Mouse (Mus musculus) cerebellum, adult 11-12 months (tissue): Measurements from ENCODE around the gene Mettl21a.
"Not testable (repeated sequence)": the region's sequence is repeated elsewhere in the genome, so short reads cannot be mapped to it uniquely, and the experiment has no call there.

ENCODE experiments used
- DNase-seq: peaks from one replicate; pipeline ENCODE4 v3.0.0; 2022

The Mettl21a gene

GRCm38 (mm10) chr1:64616881-64617714 is at the start of gene Mettl21a:
Mettl21a (minus strand) TSS chr1:64617242.
- peak; percentile 95 for DNase-seq

GRCm38 (mm10) chr1:64658876-64659275 is 41.8 kb upstream of the Mettl21a start:
- no peak for DNase-seq

DNA sequence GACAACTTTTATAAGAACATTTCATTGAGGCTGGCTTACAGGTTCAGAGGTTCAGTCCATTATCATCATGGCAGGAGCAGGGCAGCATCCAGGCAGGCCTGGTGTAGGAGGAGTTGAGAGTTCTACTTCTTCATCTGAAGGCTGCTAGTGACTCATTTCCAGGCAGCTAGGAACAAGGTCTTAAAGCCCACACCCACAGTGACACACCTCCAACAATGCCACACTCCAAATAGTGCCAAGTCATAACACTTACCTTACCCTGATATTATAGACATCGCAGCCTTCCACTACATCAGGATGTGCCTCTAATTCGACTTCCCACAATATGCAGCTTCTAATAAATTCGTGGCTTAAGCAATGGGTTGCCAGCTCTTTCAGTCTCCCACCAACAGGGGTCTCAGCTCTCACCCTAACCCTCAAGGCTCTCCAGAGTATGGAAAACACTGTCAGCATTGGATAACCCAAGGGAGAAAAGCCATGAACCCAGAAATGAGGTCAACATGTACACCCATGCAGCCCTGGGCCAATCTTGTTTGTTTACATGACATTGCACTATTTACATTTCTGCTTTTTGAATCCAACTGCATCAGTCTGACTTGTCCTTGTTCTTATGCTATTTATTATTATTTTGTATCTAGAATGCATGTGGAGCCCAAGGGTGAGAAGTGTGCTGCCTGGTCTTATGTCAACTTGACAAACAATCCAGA is 39.5 kb upstream of the Mettl21a start:
- no peak for DNase-seq

DNA sequence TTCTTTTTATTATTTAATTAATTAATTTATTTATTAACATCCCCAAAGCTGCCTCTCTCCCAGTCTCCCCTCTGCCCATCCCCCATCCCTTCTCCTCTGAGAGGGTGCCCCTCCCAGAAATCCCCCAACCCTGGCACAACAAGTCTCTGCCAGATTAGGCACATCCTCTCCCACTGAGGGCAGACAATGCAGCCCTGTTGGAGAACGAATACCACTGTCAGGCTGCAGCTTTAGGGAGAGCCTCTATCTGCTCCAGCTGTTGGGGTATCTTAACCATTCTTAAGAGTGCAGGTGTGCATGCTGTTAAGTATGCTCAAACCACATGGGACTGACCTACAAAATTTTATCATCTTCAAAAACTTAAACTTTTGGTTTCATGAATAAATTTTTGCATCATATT is 38.4 kb upstream of the Mettl21a start:
- no peak for DNase-seq

GRCm38 (mm10) chr1:64653701-64654100 is 36.7 kb upstream of the Mettl21a start:
- DNase-seq = no peak

DNA sequence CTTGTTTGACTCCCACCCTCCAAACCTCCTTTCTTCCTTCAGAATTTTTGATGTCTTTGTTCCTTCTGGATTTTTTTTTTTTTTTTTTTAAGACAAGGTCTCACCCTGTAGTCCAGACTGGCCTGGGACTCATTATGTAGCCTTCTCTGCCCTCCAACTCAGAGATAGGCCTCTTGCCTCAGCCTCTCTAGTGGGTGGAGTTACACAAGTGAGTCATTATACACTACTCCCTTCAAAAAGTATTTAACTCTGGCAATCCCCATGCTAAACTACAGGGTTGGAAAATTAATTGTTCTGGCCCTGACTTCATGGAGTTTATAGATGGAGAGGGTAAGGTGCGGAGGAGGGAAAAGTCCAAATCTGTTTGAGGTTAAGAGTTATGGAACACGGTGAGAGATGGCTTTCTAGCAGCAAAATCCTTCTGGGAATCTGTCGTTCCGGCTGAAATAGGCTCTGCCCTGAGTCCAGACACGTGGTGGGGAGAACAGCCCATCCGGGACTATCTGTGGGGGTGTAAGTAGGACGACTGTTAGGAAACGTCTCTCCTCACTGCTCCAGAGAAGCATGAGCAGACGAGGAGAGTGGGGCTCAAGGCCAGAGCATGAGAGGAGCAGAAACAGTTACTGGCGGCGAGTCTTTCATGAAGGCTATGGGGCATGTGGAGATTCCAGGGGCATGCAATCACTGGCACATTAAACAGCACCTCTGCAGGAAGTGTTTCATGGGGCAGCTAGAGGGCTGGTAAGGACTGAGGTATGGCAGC is 32.5 kb upstream of the Mettl21a start:
- no peak for DNase-seq

GRCm38 (mm10) chr1:64644513-64644912 is 27.5 kb upstream of the Mettl21a start:
- no peak for DNase-seq

DNA sequence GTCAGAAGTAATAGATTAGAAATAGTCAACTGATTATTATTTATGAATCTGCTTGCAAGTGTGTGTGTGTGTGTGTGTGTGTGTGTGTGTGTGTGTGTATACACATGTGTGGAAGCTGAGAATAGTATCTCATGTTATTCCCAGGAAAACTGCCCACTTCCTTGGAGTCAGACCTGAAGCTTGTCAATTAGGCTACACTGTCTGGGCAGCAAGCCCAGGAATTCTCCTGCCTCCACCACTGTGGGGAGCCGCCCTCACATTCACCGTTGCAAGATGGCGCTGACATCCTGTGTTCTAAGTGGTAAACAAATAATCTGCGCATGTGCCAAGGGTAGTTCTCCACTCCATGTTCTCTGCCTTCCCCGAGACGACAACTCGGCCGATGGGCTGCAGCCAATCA is 25.5 kb upstream of the Mettl21a start:
- DNase-seq = not testable (repeated sequence)

GRCm38 (mm10) chr1:64641069-64641468 is 24.0 kb upstream of the Mettl21a start:
- no peak for DNase-seq

DNA sequence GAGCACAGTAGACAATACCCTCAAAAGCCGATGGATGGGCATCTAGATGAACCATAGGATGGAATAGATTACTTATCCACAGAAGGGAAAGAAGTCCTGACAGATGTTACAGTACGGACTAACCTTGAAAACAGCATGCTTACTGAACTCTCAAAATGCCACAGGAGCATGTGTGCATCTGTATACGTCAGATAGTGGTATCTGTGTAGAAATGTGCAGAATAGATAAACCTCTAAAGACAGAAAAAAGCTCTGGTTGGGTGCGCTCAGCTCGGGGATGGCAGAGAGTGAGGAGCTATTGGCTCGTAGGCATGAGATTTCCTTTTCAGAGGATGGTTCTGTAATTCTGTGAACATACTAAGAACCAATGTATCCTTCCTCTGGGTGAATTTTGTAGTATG is 22.2 kb upstream of the Mettl21a start:
- DNase-seq = no peak

DNA sequence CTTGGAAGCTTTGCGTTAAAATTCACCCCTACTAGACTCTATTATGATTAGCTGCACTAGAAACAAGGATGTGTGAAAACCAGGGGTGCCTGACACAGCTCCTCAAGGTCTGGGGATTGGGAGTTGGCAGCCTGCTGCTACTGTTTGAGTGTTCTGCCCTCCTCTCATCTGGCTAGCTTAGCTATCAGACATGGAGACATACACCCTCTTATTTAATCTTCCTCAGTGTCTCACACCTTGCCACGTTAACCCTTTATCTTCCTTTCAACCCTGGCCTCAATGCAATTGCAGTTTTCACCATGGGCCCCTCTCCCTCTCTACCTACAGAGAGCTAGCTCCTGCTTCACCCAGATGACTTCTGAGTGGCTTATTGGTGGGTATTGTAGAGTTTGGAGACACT is 18.6 kb upstream of the Mettl21a start:
- no peak for DNase-seq

DNA sequence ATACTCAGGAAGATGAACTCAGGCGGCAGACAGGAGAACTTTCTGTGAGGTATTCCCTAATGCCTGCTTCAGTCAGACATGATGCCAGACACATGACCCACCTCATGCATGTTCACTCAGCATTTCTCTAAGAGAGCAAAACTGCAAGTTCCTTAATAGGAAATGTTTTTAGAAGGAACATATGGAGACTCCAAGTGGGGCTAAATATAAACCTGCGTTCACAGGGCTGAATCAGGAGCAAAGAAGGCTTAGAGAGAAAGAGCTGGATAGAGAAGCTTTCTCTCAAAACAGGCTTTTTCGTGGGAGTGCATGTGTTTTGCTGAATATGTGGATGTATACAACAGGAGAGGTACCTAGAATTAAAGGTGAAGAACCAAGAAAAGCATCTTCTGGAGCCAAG is 16.2 kb upstream of the Mettl21a start:
- no peak for DNase-seq

- no peak for DNase-seq
Measured at GRCm38 (mm10) chr1:64631526-64631925, 14.5 kb upstream of the Mettl21a start.

DNA sequence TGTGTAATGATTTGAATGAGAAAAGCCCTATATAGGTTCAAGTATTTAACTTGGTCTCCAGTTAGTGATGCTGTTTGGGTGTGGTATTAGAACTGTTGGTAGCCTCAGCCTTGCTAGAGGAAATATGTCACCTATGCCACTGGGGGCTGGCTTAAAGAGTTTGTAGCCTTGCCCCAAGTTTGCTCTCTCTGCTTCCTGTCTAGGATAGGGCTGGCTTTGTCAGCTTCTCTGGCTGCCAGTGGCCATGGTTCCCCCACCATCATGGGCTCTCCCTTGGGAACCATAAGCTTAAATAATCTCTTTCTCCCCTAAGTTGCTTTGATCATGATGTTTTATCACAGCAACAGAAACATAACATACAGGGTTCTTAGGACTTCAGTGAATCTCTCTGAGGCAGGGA is 8.2 kb upstream of the Mettl21a start:
- no peak for DNase-seq

GRCm38 (mm10) chr1:64623558-64624435 is 6.8 kb upstream of the Mettl21a start:
- no peak for DNase-seq

- DNase-seq = no peak
Measured at GRCm38 (mm10) chr1:64621116-64621515, 4.1 kb upstream of the Mettl21a start.

DNA sequence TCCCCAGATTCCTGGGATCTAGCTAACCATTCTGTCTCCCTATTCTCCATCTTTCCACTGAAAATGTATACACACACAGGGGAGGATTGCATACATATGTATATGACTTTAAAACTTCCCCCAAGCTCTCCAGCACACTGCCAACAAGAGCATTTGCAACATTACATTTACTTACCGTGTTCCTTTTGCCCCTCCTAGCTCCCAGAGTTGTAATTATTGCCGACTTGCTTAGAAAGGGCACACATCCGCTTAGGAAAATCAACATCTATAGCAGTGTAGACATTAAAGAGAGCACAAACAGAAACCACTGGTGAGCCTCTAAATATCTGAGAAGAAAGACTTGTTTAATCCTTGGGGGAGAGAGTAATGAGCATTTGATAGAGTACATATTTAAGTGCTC is 1.2 kb upstream of the Mettl21a start:
- DNase-seq = no peak

DNA sequence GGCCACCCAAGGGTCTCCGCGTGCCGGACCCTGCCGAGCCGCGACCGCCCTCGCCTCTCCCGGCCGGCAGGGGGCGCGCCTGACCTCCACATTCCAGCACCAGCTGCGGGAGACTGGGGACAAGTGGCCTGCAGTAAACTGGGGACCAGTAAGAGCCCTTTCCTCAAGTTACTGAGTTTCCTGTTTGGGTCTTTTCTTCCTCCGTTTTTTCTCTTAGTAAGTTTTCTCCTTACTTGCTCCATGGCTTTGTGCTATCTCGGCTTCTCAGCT is 608 bp upstream of the Mettl21a start:
- peak; percentile 83 for DNase-seq

DNA sequence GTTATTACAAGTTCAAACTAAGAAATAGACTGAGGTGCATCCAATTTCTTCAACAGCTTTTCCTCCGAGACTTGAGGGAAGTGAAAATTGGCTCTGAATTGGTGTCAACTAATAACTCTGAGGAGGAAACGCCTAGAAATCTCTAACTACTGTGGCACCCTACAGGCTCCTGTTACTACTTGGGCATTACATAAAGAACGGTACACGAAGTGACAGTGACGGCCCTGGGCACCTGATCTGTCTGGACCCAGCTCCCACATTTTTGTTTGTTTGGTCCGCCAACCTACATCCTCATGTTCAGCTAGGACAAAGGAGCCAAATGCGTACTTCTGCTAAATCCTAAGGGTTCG is 536 bp downstream of the Mettl21a start:
- no peak for DNase-seq

DNA sequence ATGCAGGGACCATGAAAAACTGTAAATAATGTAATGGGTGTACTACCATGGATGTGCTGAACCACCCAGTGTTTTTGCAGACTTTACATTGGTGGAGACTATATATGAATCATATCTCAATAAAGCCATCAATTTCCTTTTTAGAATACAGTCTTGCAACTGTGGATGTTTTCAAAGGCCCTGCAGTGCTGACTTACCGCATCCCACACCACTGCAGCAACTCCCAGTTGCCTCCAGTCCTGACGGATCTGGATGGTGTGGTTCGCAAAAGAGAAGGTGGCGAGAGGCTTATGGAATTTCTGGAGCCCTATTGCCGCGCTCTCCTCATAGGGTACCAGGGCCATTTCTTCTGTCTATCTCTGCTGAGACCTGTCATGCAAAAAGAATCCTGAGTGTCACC is 966 bp downstream of the Mettl21a start:
- DNase-seq = no peak

GRCm38 (mm10) chr1:64615531-64615991 is 1.5 kb downstream of the Mettl21a start:
- DNase-seq = no peak

DNA sequence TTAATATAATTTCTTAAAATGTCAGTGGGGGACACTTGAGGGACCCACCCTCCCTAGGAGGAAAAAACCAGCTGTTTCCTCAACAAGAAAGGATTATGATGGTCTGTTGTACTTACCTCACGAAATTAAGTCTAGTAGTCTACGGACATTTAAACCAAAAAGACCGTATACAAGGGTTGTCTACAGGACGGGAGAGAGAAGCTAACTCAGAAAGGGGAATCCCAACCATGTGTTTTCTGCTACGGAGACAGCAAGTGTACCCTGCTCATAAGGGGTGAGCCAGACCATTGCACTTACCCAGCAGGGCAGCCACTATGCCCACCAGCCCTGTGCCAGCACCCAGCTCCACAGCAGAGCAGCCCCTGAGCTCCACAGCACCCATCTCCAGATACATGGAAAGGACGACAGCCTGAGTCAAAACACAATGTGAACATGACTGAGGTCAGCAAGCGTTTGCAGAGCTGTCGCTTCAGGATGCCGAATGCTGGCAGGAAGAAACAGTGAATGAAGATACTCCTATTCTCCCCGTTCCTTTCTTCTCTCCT is 2.2 kb downstream of the Mettl21a start:
- DNase-seq = no peak

- DNase-seq = no peak
Measured at GRCm38 (mm10) chr1:64614311-64614710, 2.7 kb downstream of the Mettl21a start.
